Mouse (Mus musculus): ENCODE measurements around the gene Scaf1. TPM values are rescaled to one million over a fixed set of nuclear protein-coding genes. Genes with fewer than 3 reads are reported as not detected.

Scaf1 gene
- total and polyA plus RNA-seq, 3 experiments = 17.7 to 81.5 (median 34.4) TPM

- Histone ChIP-seq H3K9ac (ENCODE audit: control insufficient read depth, low read depth, low read length, poor library complexity, severe bottlenecking) (no peak overlapping the region), H3K79me2 (ENCODE audit: control insufficient read depth, insufficient read depth, low read length, poor library complexity) (no peaks in the 10 kb centered on the region), H3K27ac (ENCODE audit: control insufficient read depth, low read depth, low read length) (no peak overlapping the region), H3K36me3 (ENCODE audit: control insufficient read depth in 1 of 2, insufficient read depth in 2 of 2, low read length in 2 of 2) (no peaks in the 10 kb centered on the region; a peak in 1 of 4 replicates), H3K4me1 (ENCODE audit: control insufficient read depth in 1 of 2, insufficient read depth in 2 of 2, low read length in 2 of 2) (peaks cover 0 to 4% of the 10 kb centered on the region in 2 experiments; a peak in 1 of 4 replicates), H3K4me3 (ENCODE audit: control insufficient read depth in 1 of 2, insufficient read depth in 1 of 2, low read depth in 2 of 2, low read length in 2 of 2) (no peak overlapping the region), H3K27me3 (ENCODE audit: control insufficient read depth in 1 of 2, insufficient read depth in 2 of 2, low read length in 2 of 2) (no peaks in the 10 kb centered on the region), H3K9me3 (replicated peaks; ENCODE audit: insufficient read depth, low read length) (no peaks in the 10 kb centered on the region)
- DNase-seq (ENCODE audit: low read depth, low spot score) = no peak
- no peak for TF ChIP-seq UBTF (IDR thresholded peaks at IDR 0.05; ENCODE audit: borderline replicate concordance, insufficient read depth, low read depth, low read length)
- TF ChIP-seq USF2 (IDR thresholded peaks at IDR 0.05; ENCODE audit: borderline replicate concordance in 1 of 2, insufficient read depth in 1 of 2, low read depth in 1 of 2, low read length in 2 of 2) = no peak
- no peak for TF ChIP-seq GABPA (IDR thresholded peaks at IDR 0.05; ENCODE audit: low read depth, low read length)
- no peak for TF ChIP-seq ZC3H11A (IDR thresholded peaks at IDR 0.05; ENCODE audit: low read depth, low read length)
- TF ChIP-seq ZKSCAN1 (IDR thresholded peaks at IDR 0.05; ENCODE audit: low read depth, low read length) = no peak
- no peak for TF ChIP-seq TAL1 (IDR thresholded peaks at IDR 0.05; ENCODE audit: low read length)
- no peak for TF ChIP-seq CHD1 (IDR thresholded peaks at IDR 0.05; ENCODE audit: low read depth, low read length)
These were observed 61.9 kb downstream of the Scaf1 start for GRCm38 (mm10) chr7:44954091-44954885.

DNA sequence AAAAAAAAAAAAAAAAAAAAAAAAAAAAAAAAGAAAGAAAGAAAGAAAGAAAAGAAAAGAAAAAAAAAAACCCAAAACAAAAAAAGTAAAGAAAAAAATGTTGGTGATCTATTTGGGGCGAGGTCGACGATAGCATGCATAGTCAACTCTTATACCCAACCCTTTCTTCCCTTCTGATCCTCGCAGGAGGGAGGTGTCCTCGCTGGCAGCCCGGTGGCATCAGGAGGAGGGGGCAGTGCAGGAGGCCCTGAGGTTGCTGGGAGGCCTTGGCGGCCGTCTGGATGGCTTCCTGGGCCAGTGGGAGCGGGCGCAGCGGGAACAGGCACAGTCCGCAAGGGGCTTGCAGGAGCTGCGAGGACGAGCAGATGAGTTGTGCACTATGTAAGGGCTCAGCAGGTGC lies 62.6 kb downstream of the Scaf1 start:
- Histone ChIP-seq H3K4me3 (ENCODE audit: control insufficient read depth in 1 of 2, insufficient read depth in 1 of 2, low read depth in 2 of 2, low read length in 2 of 2) (no peak overlapping the region), H3K36me3 (ENCODE audit: control insufficient read depth in 1 of 2, insufficient read depth in 2 of 2, low read length in 2 of 2) (no peaks in the 10 kb centered on the region; a peak in 1 of 4 replicates), H3K27me3 (ENCODE audit: control insufficient read depth in 1 of 2, insufficient read depth in 2 of 2, low read length in 2 of 2) (no peaks in the 10 kb centered on the region), H3K27ac (ENCODE audit: control insufficient read depth, low read depth, low read length) (no peak overlapping the region), H3K79me2 (ENCODE audit: control insufficient read depth, insufficient read depth, low read length, poor library complexity) (no peaks in the 10 kb centered on the region), H3K9me3 (replicated peaks; ENCODE audit: insufficient read depth, low read length) (no peaks in the 10 kb centered on the region), H3K9ac (ENCODE audit: control insufficient read depth, low read depth, low read length, poor library complexity, severe bottlenecking) (no peak overlapping the region), H3K4me1 (ENCODE audit: control insufficient read depth in 1 of 2, insufficient read depth in 2 of 2, low read length in 2 of 2) (peaks cover 0 to 4% of the 10 kb centered on the region in 2 experiments; a peak in 1 of 4 replicates)
- TF ChIP-seq MAX (IDR thresholded peaks at IDR 0.05; ENCODE audit: low read length) = no peak
- 0 out of 2 replicates have a peak, but pooled peaks have one; percentile 27 for TF ChIP-seq ZNF384 (IDR thresholded peaks at IDR 0.05; ENCODE audit: low read depth, low read length)
- no peak for TF ChIP-seq SMC3 (IDR thresholded peaks at IDR 0.05; ENCODE audit: low read depth, low read length)
- no peak for TF ChIP-seq RCOR1 (IDR thresholded peaks at IDR 0.05; ENCODE audit: low read depth, low read length)
- TF ChIP-seq USF1 (IDR thresholded peaks at IDR 0.05; ENCODE audit: low read depth, low read length) = no peak
- no peak for TF ChIP-seq POLR2A (IDR thresholded peaks at IDR 0.05; ENCODE audit: control insufficient read depth in 1 of 2, insufficient read depth in 1 of 2, low read depth in 1 of 2, low read length in 2 of 2, poor library complexity in 1 of 2)
- no peak for TF ChIP-seq UBTF (IDR thresholded peaks at IDR 0.05; ENCODE audit: borderline replicate concordance, insufficient read depth, low read depth, low read length)
- no peak for TF ChIP-seq TCF12 (IDR thresholded peaks at IDR 0.05; ENCODE audit: low read depth, low read length)
- DNase-seq (ENCODE audit: low read depth, low spot score) = no peak

Other genes with a start within 250 kb of the Scaf1 start
Only the 30 nearest of the 35 such genes appear.
- gene Akt1s1, start 167.4 kb downstream of the Scaf1 start, total RNA-seq (2012; rRNA removed) = 32.0 and 37.3 TPM in 2 replicates
- 10 to 100 TPM in 1 of 2 experiments, not detected in 1; 71.8 TPM for gene Akt1s1, start 167.4 kb downstream of the Scaf1 start, polyA plus RNA-seq (2012; ENCODE audit: insufficient read depth in 1 of 2, insufficient read length in 2 of 2, low read depth in 1 of 2, low replicate concordance in 2 of 2, missing spikeins in 1 of 2)
- 16.7 and 16.9 TPM in 2 replicates for gene Tbc1d17, start 167.3 kb downstream of the Scaf1 start, total RNA-seq (2012; rRNA removed)
- 10 to 100 TPM in 1 of 2 experiments, not detected in 1; 29.5 TPM for gene Tbc1d17, start 167.3 kb downstream of the Scaf1 start, polyA plus RNA-seq (2012; ENCODE audit: insufficient read depth in 1 of 2, insufficient read length in 2 of 2, low read depth in 1 of 2, low replicate concordance in 2 of 2, missing spikeins in 1 of 2)
- gene Pnkp, start 159.2 kb downstream of the Scaf1 start, total RNA-seq (2012; rRNA removed) = 39.3 and 49.9 TPM in 2 replicates
- gene Pnkp, start 159.2 kb downstream of the Scaf1 start, polyA plus RNA-seq (2012; ENCODE audit: insufficient read depth in 1 of 2, insufficient read length in 2 of 2, low read depth in 1 of 2, low replicate concordance in 2 of 2, missing spikeins in 1 of 2) = 10 to 100 TPM in 1 of 2 experiments, not detected in 1; 45.6 TPM
- 44.1 and 46.4 TPM in 2 replicates for gene Ptov1, start 146.6 kb downstream of the Scaf1 start, total RNA-seq (2012; rRNA removed)
- 100 to 1,000 TPM in 1 of 2 experiments, not detected in 1; 168 TPM for gene Ptov1, start 146.6 kb downstream of the Scaf1 start, polyA plus RNA-seq (2012; ENCODE audit: insufficient read depth in 1 of 2, insufficient read length in 2 of 2, low read depth in 1 of 2, low replicate concordance in 2 of 2, missing spikeins in 1 of 2)
- gene Med25, start 123.7 kb downstream of the Scaf1 start, total RNA-seq (2012; rRNA removed) = 50.5 and 53.9 TPM in 2 replicates
- 100 to 1,000 TPM in 1 of 2 experiments, not detected in 1; 118 TPM for gene Med25, start 123.7 kb downstream of the Scaf1 start, polyA plus RNA-seq (2012; ENCODE audit: insufficient read depth in 1 of 2, insufficient read length in 2 of 2, low read depth in 1 of 2, low replicate concordance in 2 of 2, missing spikeins in 1 of 2)
- 6.8 and 9.4 TPM in 2 replicates for gene Fuz, start 120.3 kb downstream of the Scaf1 start, total RNA-seq (2012; rRNA removed)
- 10 to 100 TPM in 1 of 2 experiments, not detected in 1; 18.1 TPM for gene Fuz, start 120.3 kb downstream of the Scaf1 start, polyA plus RNA-seq (2012; ENCODE audit: insufficient read depth in 1 of 2, insufficient read length in 2 of 2, low read depth in 1 of 2, low replicate concordance in 2 of 2, missing spikeins in 1 of 2)
- 54.0 and 54.4 TPM in 2 replicates for gene Ap2a1, start 86.9 kb downstream of the Scaf1 start, total RNA-seq (2012; rRNA removed)
- 100 to 1,000 TPM in 1 of 2 experiments, 10 to 100 TPM in 1; 73.1 to 107 TPM for gene Ap2a1, start 86.9 kb downstream of the Scaf1 start, polyA plus RNA-seq (2012; ENCODE audit: insufficient read depth in 1 of 2, insufficient read length in 2 of 2, low read depth in 1 of 2, low replicate concordance in 2 of 2, missing spikeins in 1 of 2)
- gene Tsks, start 73.2 kb downstream of the Scaf1 start, total RNA-seq (2012; rRNA removed) = 0.10 TPM in 1 of 2 replicates, not detected in the other
- gene Tsks, start 73.2 kb downstream of the Scaf1 start, polyA plus RNA-seq (2012; ENCODE audit: insufficient read depth in 1 of 2, insufficient read length in 2 of 2, low read depth in 1 of 2, low replicate concordance in 2 of 2, missing spikeins in 1 of 2) = under 1 TPM in 1 of 2 experiments, not detected in 1; 0.08 TPM
- 0.20 and 0.35 TPM in 2 replicates for gene Cpt1c, start 41.5 kb downstream of the Scaf1 start, total RNA-seq (2012; rRNA removed)
- under 1 TPM in 1 of 2 experiments, not detected in 1; 0.81 TPM for gene Cpt1c, start 41.5 kb downstream of the Scaf1 start, polyA plus RNA-seq (2012; ENCODE audit: insufficient read depth in 1 of 2, insufficient read length in 2 of 2, low read depth in 1 of 2, low replicate concordance in 2 of 2, missing spikeins in 1 of 2)
- 317 and 339 TPM in 2 replicates for gene Prmt1, start 29.8 kb downstream of the Scaf1 start, total RNA-seq (2012; rRNA removed)
- 100 to 1,000 TPM; 254 to 715 TPM for gene Prmt1, start 29.8 kb downstream of the Scaf1 start, polyA plus RNA-seq (2012; ENCODE audit: insufficient read depth in 1 of 2, insufficient read length in 2 of 2, low read depth in 1 of 2, low replicate concordance in 2 of 2, missing spikeins in 1 of 2)
- gene Irf3, start 18.7 kb downstream of the Scaf1 start, total RNA-seq (2012; rRNA removed) = 78.6 and 83.4 TPM in 2 replicates
- 10 to 100 TPM in 1 of 2 experiments, not detected in 1; 82.1 TPM for gene Irf3, start 18.7 kb downstream of the Scaf1 start, polyA plus RNA-seq (2012; ENCODE audit: insufficient read depth in 1 of 2, insufficient read length in 2 of 2, low read depth in 1 of 2, low replicate concordance in 2 of 2, missing spikeins in 1 of 2)
- gene Bcl2l12, start 17.7 kb downstream of the Scaf1 start, total RNA-seq (2012; rRNA removed) = 13.4 and 16.6 TPM in 2 replicates
- gene Bcl2l12, start 17.7 kb downstream of the Scaf1 start, polyA plus RNA-seq (2012; ENCODE audit: insufficient read depth in 1 of 2, insufficient read length in 2 of 2, low read depth in 1 of 2, low replicate concordance in 2 of 2, missing spikeins in 1 of 2) = 10 to 100 TPM in 1 of 2 experiments, not detected in 1; 24.6 TPM
- gene Rras, start 1.6 kb upstream of the Scaf1 start, total RNA-seq (2012; rRNA removed) = 4.2 and 5.0 TPM in 2 replicates
- gene Rras, start 1.6 kb upstream of the Scaf1 start, polyA plus RNA-seq (2012; ENCODE audit: insufficient read depth in 1 of 2, insufficient read length in 2 of 2, low read depth in 1 of 2, low replicate concordance in 2 of 2, missing spikeins in 1 of 2) = 10 to 100 TPM in 1 of 2 experiments, not detected in 1; 24.1 TPM
- 3.3 and 3.5 TPM in 2 replicates for gene Prr12, start 36.5 kb upstream of the Scaf1 start, total RNA-seq (2012; rRNA removed)
- gene Prr12, start 36.5 kb upstream of the Scaf1 start, polyA plus RNA-seq (2012; ENCODE audit: insufficient read depth in 1 of 2, insufficient read length in 2 of 2, low read depth in 1 of 2, low replicate concordance in 2 of 2, missing spikeins in 1 of 2) = 10 to 100 TPM in 1 of 2 experiments, not detected in 1; 32.1 TPM
- 49.9 and 50.7 TPM in 2 replicates for gene Nosip, start 46.1 kb upstream of the Scaf1 start, total RNA-seq (2012; rRNA removed)
- 10 to 100 TPM in 1 of 2 experiments, not detected in 1; 78.9 TPM for gene Nosip, start 46.1 kb upstream of the Scaf1 start, polyA plus RNA-seq (2012; ENCODE audit: insufficient read depth in 1 of 2, insufficient read length in 2 of 2, low read depth in 1 of 2, low replicate concordance in 2 of 2, missing spikeins in 1 of 2)
- 7.5 and 7.7 TPM in 2 replicates for gene Prrg2, start 46.3 kb upstream of the Scaf1 start, total RNA-seq (2012; rRNA removed)
- gene Prrg2, start 46.3 kb upstream of the Scaf1 start, polyA plus RNA-seq (2012; ENCODE audit: insufficient read depth in 1 of 2, insufficient read length in 2 of 2, low read depth in 1 of 2, low replicate concordance in 2 of 2, missing spikeins in 1 of 2) = 10 to 100 TPM in 1 of 2 experiments, not detected in 1; 16.9 TPM
- 16.0 and 29.3 TPM in 2 replicates for gene Rcn3, start 75.9 kb upstream of the Scaf1 start, total RNA-seq (2012; rRNA removed)
- 10 to 100 TPM in 1 of 2 experiments, not detected in 1; 43.0 TPM for gene Rcn3, start 75.9 kb upstream of the Scaf1 start, polyA plus RNA-seq (2012; ENCODE audit: insufficient read depth in 1 of 2, insufficient read length in 2 of 2, low read depth in 1 of 2, low replicate concordance in 2 of 2, missing spikeins in 1 of 2)
- gene Fcgrt, start 87.5 kb upstream of the Scaf1 start, total RNA-seq (2012; rRNA removed) = 0.26 and 0.27 TPM in 2 replicates
- 1 to 10 TPM in 1 of 2 experiments, not detected in 1; 1.7 TPM for gene Fcgrt, start 87.5 kb upstream of the Scaf1 start, polyA plus RNA-seq (2012; ENCODE audit: insufficient read depth in 1 of 2, insufficient read length in 2 of 2, low read depth in 1 of 2, low replicate concordance in 2 of 2, missing spikeins in 1 of 2)
- 2,482 and 2,708 TPM in 2 replicates for gene Rps11, start 108.1 kb upstream of the Scaf1 start, total RNA-seq (2012; rRNA removed)
- gene Rps11, start 108.1 kb upstream of the Scaf1 start, polyA plus RNA-seq (2012; ENCODE audit: insufficient read depth in 1 of 2, insufficient read length in 2 of 2, low read depth in 1 of 2, low replicate concordance in 2 of 2, missing spikeins in 1 of 2) = 1,000 to 10,000 TPM; 3,189 to 5,434 TPM
- 2,773 and 3,160 TPM in 2 replicates for gene Rpl13a, start 112.4 kb upstream of the Scaf1 start, total RNA-seq (2012; rRNA removed)
- gene Rpl13a, start 112.4 kb upstream of the Scaf1 start, polyA plus RNA-seq (2012; ENCODE audit: insufficient read depth in 1 of 2, insufficient read length in 2 of 2, low read depth in 1 of 2, low replicate concordance in 2 of 2, missing spikeins in 1 of 2) = 1,000 to 10,000 TPM; 2,091 to 3,727 TPM
- 0.69 and 3.9 TPM in 2 replicates for gene Gm45713, start 119.9 kb upstream of the Scaf1 start, total RNA-seq (2012; rRNA removed)
- not detected for gene Gm45713, start 119.9 kb upstream of the Scaf1 start, polyA plus RNA-seq (2012; ENCODE audit: insufficient read depth in 1 of 2, insufficient read length in 2 of 2, low read depth in 1 of 2, low replicate concordance in 2 of 2, missing spikeins in 1 of 2)
- 9.5 and 13.0 TPM in 2 replicates for gene Flt3l, start 120.1 kb upstream of the Scaf1 start, total RNA-seq (2012; rRNA removed)
- 10 to 100 TPM in 1 of 2 experiments, not detected in 1; 35.4 TPM for gene Flt3l, start 120.1 kb upstream of the Scaf1 start, polyA plus RNA-seq (2012; ENCODE audit: insufficient read depth in 1 of 2, insufficient read length in 2 of 2, low read depth in 1 of 2, low replicate concordance in 2 of 2, missing spikeins in 1 of 2)
- gene Pih1d1, start 137.9 kb upstream of the Scaf1 start, total RNA-seq (2012; rRNA removed) = 119 and 141 TPM in 2 replicates
- gene Pih1d1, start 137.9 kb upstream of the Scaf1 start, polyA plus RNA-seq (2012; ENCODE audit: insufficient read depth in 1 of 2, insufficient read length in 2 of 2, low read depth in 1 of 2, low replicate concordance in 2 of 2, missing spikeins in 1 of 2) = 100 to 1,000 TPM in 1 of 2 experiments, not detected in 1; 148 TPM
- 33.9 and 34.0 TPM in 2 replicates for gene Aldh16a1, start 138.2 kb upstream of the Scaf1 start, total RNA-seq (2012; rRNA removed)
- 10 to 100 TPM in 1 of 2 experiments, not detected in 1; 61.6 TPM for gene Aldh16a1, start 138.2 kb upstream of the Scaf1 start, polyA plus RNA-seq (2012; ENCODE audit: insufficient read depth in 1 of 2, insufficient read length in 2 of 2, low read depth in 1 of 2, low replicate concordance in 2 of 2, missing spikeins in 1 of 2)
- 0.23 TPM in 2 replicates for gene Slc17a7, start 147.6 kb upstream of the Scaf1 start, total RNA-seq (2012; rRNA removed)
- gene Slc17a7, start 147.6 kb upstream of the Scaf1 start, polyA plus RNA-seq (2012; ENCODE audit: insufficient read depth in 1 of 2, insufficient read length in 2 of 2, low read depth in 1 of 2, low replicate concordance in 2 of 2, missing spikeins in 1 of 2) = 1 to 10 TPM in 1 of 2 experiments, not detected in 1; 1.0 TPM
- gene Gfy, start 163.2 kb upstream of the Scaf1 start, total RNA-seq (2012; rRNA removed) = not detected in 2 replicates
- not detected for gene Gfy, start 163.2 kb upstream of the Scaf1 start, polyA plus RNA-seq (2012; ENCODE audit: insufficient read depth in 1 of 2, insufficient read length in 2 of 2, low read depth in 1 of 2, low replicate concordance in 2 of 2, missing spikeins in 1 of 2)
- gene Pth2, start 164.6 kb upstream of the Scaf1 start, total RNA-seq (2012; rRNA removed) = not detected in 2 replicates
- not detected for gene Pth2, start 164.6 kb upstream of the Scaf1 start, polyA plus RNA-seq (2012; ENCODE audit: insufficient read depth in 1 of 2, insufficient read length in 2 of 2, low read depth in 1 of 2, low replicate concordance in 2 of 2, missing spikeins in 1 of 2)
- 0.16 and 0.27 TPM in 2 replicates for gene Ccdc155, start 188.5 kb upstream of the Scaf1 start, total RNA-seq (2012; rRNA removed)
- under 1 TPM in 1 of 2 experiments, not detected in 1; 0.38 TPM for gene Ccdc155, start 188.5 kb upstream of the Scaf1 start, polyA plus RNA-seq (2012; ENCODE audit: insufficient read depth in 1 of 2, insufficient read length in 2 of 2, low read depth in 1 of 2, low replicate concordance in 2 of 2, missing spikeins in 1 of 2)
- 8.5 and 9.2 TPM in 2 replicates for gene Dkkl1, start 195.8 kb upstream of the Scaf1 start, total RNA-seq (2012; rRNA removed)
- gene Dkkl1, start 195.8 kb upstream of the Scaf1 start, polyA plus RNA-seq (2012; ENCODE audit: insufficient read depth in 1 of 2, insufficient read length in 2 of 2, low read depth in 1 of 2, low replicate concordance in 2 of 2, missing spikeins in 1 of 2) = 10 to 100 TPM in 1 of 2 experiments, not detected in 1; 32.0 TPM
- gene Tead2, start 199.4 kb upstream of the Scaf1 start, total RNA-seq (2012; rRNA removed) = 0.19 TPM in 1 of 2 replicates, not detected in the other
- gene Tead2, start 199.4 kb upstream of the Scaf1 start, polyA plus RNA-seq (2012; ENCODE audit: insufficient read depth in 1 of 2, insufficient read length in 2 of 2, low read depth in 1 of 2, low replicate concordance in 2 of 2, missing spikeins in 1 of 2) = under 1 TPM in 1 of 2 experiments, not detected in 1; 0.38 TPM

All from MEL (cell line).